Mouse (Mus musculus) cerebellum, adult 2 months (tissue): Measurements from ENCODE around the gene Cacna1d. TPM values are rescaled to one million over a fixed set of nuclear protein-coding genes. Genes with fewer than 3 reads are reported as not detected.
A peak's percentile ranks its signal among the peaks of the same experiment; 100 is the strongest.

ENCODE experiments used
- DNase-seq, 2 experiments: peaks; one replicate each; pipeline ENCODE4 v3.0.0; 2021
- H3K27ac ChIP-seq: fragments of 200-500 bp; 2 replicates; pipeline ENCODE4 v1.5.1; 2012; ENCODE audit warnings: low read length, control low read depth, inconsistent platforms; ENCODE audit not compliant: insufficient read depth
- H3K27me3 ChIP-seq: fragments of 200-500 bp; 2 replicates; pipeline ENCODE4 v1.6.1; 2012; ENCODE audit warnings: inconsistent platforms, mild to moderate bottlenecking, low read length, moderate library complexity; ENCODE audit not compliant: control insufficient read depth, insufficient read depth
- H3K4me1 ChIP-seq: fragments of 200-500 bp; 2 replicates; pipeline ENCODE4 v1.6.1; 2011; ENCODE audit warnings: low read length; ENCODE audit not compliant: control insufficient read depth, insufficient read depth
- H3K4me3 ChIP-seq: fragments of 200-500 bp; replicated peaks from 2 replicates; pipeline ENCODE3; 2011; ENCODE audit warnings: mild to moderate bottlenecking, low read depth, low read length, control low read depth; ENCODE audit not compliant: insufficient read depth
- CTCF ChIP-seq: fragments of 200-500 bp; IDR thresholded peaks from 2 replicates; pipeline ENCODE4 v1.5.1; 2011; ENCODE audit warnings: low read depth, mild to moderate bottlenecking, control low read depth, low read length, moderate library complexity, borderline replicate concordance; ENCODE audit not compliant: insufficient read depth
- POLR2A ChIP-seq: fragments of 200-500 bp; IDR thresholded peaks from 2 replicates; pipeline ENCODE4 v1.6.1; 2011; ENCODE audit warnings: low read length, control low read depth, borderline replicate concordance; ENCODE audit not compliant: insufficient read depth
- WGBS: fragments of 180-500 bp; shearing (Covaris S2); methylation state at CpG from one replicate; pipeline ENCODE4 v1.1.7; 2018; 5-methylcytosine and 5-hydroxymethylcytosine counted together
- polyA plus RNA-seq: library from polyadenylated mRNA; depleted of rRNA; stranded (reverse); fragments of >200 nt; gene quantifications from 2 replicates; pipeline ENCODE4 v1.2.3, GENCODE M21; 2012

The Cacna1d gene
- polyA plus RNA-seq, 1 experiment = 35.0 TPM

GRCm38 (mm10) chr14:30011886-30012560, 479.2 kb downstream of the Cacna1d start:
- WGBS = 53% methylated on average over 10 of the region's 10 CpGs
- Histone ChIP-seq H3K27ac (no peak overlapping the region), H3K4me3 (no peak overlapping the region), H3K27me3 (no peaks in the 10 kb centered on the region), H3K4me1 (peaks cover 3% of the 10 kb centered on the region; the same call in 1 of the 2 replicates)
- peak in 1 of 2 experiments; percentile 38 for DNase-seq
- TF ChIP-seq CTCF (no peak), POLR2A (no peak)

- Histone ChIP-seq H3K27ac (peak overlapping the region; percentile 11; the same call in 1 of the 2 replicates), H3K4me1 (peaks cover 3% of the 10 kb centered on the region; the same call in 1 of the 2 replicates), H3K4me3 (no peak overlapping the region), H3K27me3 (no peaks in the 10 kb centered on the region)
- 34% methylated on average over 10 of the region's 10 CpGs for WGBS
- TF ChIP-seq CTCF (no peak), POLR2A (no peak)
- DNase-seq = peak in 1 of 2 experiments; percentile 33
These were observed 481.2 kb downstream of the Cacna1d start for GRCm38 (mm10) chr14:30009864-30010560.

- Histone ChIP-seq H3K27ac (peak within 1 kb of the TSS; percentile 4; the same call in 1 of the 2 replicates), H3K4me3 (peak within 1 kb of the TSS; percentile 39), H3K27me3 (no peaks in the 10 kb centered on the region), H3K4me1 (peaks cover 3% of the 10 kb centered on the region; the same call in 1 of the 2 replicates)
- WGBS = 11% methylated on average over 54 of the region's 54 CpGs
- no peak for TF ChIP-seq CTCF
- TF ChIP-seq POLR2A = no peak
- peak; percentile 44 to 51 for DNase-seq
These were observed 482.3 kb downstream of the Cacna1d start, which contains the start of the genes Il17rb and Chdh for GRCm38 (mm10) chr14:30008733-30009575. Il17rb (minus strand) TSS chr14:30008896. Chdh (plus strand) TSS chr14:30009023.

GRCm38 (mm10) chr14:29999475-29999811, 491.8 kb downstream of the Cacna1d start:
- H3K4me1 ChIP-seq = no peaks in the 10 kb centered on the region
- WGBS = 92% methylated on average over 3 of the region's 3 CpGs
- no peak overlapping the region for H3K4me3 ChIP-seq
- H3K27me3 ChIP-seq = no peaks in the 10 kb centered on the region
- TF ChIP-seq CTCF (no peak), POLR2A (no peak)
- no peak overlapping the region for H3K27ac ChIP-seq
- DNase-seq = no peak

GRCm38 (mm10) chr14:29998747-29999474, 492.3 kb downstream of the Cacna1d start:
- H3K27ac ChIP-seq = no peak overlapping the region
- H3K4me3 ChIP-seq = no peak overlapping the region
- TF ChIP-seq POLR2A = no peak
- TF ChIP-seq CTCF = no peak
- H3K27me3 ChIP-seq = no peaks in the 10 kb centered on the region
- DNase-seq = no peak
- H3K4me1 ChIP-seq = no peaks in the 10 kb centered on the region
- WGBS = 82% methylated on average over 13 of the region's 13 CpGs

- no peaks in the 10 kb centered on the region for H3K4me1 ChIP-seq
- no peaks in the 10 kb centered on the region for H3K27me3 ChIP-seq
- no peak overlapping the region for H3K4me3 ChIP-seq
- no peak for DNase-seq
- no peak for TF ChIP-seq POLR2A
- no peak for TF ChIP-seq CTCF
- H3K27ac ChIP-seq = no peak overlapping the region
These were observed 493.9 kb downstream of the Cacna1d start for GRCm38 (mm10) chr14:29997345-29997744.
